Mouse (Mus musculus) bone marrow macrophage, adult 2 months (primary cell): ENCODE measurements around the gene S100pbp.

ENCODE experiments used
- CTCF ChIP-seq: IDR thresholded peaks from 2 replicates; pipeline ENCODE4 v1.5.1; 2012; ENCODE audit warnings: low read depth, mild to moderate bottlenecking, low read length, moderate library complexity
- POLR2A ChIP-seq: IDR thresholded peaks from 2 replicates; pipeline ENCODE4 v1.6.1; 2012; ENCODE audit warnings: mild to moderate bottlenecking, low read depth, low read length, borderline replicate concordance

- no peak for TF ChIP-seq POLR2A
- no peak for TF ChIP-seq CTCF
These were observed 1.0 kb upstream of the S100pbp start for GRCm38 (mm10) chr4:129190538-129190937.
